Mouse (Mus musculus): ENCODE measurements at regions not wholly inside any gene's neighbourhood (a gene's known extent, or its start where the extent isn't known, plus 50 kb on each side); places are given as distances from the start of the nearest gene placed in this dataset.

DNA sequence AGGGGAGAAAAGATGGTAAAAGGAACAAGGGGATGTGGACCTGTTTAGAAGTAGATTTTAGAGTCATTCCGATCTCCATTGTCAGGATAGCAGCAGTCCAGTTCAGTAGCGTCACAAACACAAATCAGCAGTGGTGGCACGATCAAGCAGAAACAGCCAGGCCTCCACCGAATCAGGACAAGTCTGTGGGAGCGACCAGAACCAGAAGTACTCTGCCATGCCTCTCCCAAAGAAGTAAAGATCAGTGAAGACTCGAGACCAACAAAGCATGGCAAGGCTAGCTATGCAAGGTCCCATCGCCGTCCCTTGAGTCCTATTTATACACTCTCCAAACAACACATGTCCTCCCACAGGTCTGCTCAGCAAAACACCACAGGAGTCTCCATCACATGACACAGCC lies 140.0 kb downstream of the Drd1 start:
- Histone ChIP-seq H3K27me3 (ENCODE audit: control insufficient read depth, insufficient read depth, low read length) (no peaks in the 10 kb centered on the region), H3K9me3 (ENCODE audit: control insufficient read depth, low read length) (no peaks in the 10 kb centered on the region), H3K9ac (ENCODE audit: low read depth, low read length, severe bottlenecking) (no peak overlapping the region), H3K4me1 (ENCODE audit: control insufficient read depth, insufficient read depth, low read length) (no peaks in the 10 kb centered on the region), H3K4me3 (replicated peaks; ENCODE audit: low read length) (no peak overlapping the region), H3K36me3 (ENCODE audit: control insufficient read depth, insufficient read depth, low read length) (no peaks in the 10 kb centered on the region), H3K4me2 (replicated peaks; ENCODE audit: low read depth, low read length, severe bottlenecking) (no peak overlapping the region), H3K27ac (replicated peaks; ENCODE audit: low read depth, low read length) (no peak overlapping the region)
- ATAC-seq (ENCODE audit: low FRiP score, low read depth) (no peak), DNase-seq (ENCODE audit: low spot score) (no peak)
- TF ChIP-seq POLR2A (IDR thresholded peaks at IDR 0.05; ENCODE audit: borderline replicate concordance, extremely low read depth, insufficient read depth, insufficient read length): no peak
- WGBS: 87% methylated on average over 8 of the region's 8 CpGs

DNA sequence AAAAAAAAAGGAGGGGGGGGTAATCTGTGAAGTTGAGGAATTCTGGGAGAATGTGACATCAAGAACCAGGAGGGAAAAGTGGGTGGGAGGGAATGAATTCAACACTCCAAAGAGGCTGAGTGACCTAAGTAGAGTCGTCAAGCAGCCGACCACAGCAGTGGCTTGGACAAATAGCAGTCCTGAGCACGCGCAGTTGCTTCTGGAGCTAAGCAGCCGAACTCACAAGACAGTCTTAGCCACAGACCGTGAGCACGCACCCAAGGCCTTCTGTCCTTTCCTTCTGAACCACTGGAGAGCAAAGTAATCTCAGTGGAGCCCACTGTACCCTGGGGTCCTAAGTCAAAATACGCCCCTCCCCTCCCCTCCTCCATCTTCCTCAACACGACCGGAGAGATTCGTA lies 141.1 kb downstream of the Drd1 start:
- Histone ChIP-seq H3K4me3 (replicated peaks; ENCODE audit: low read length) (no peak overlapping the region), H3K27ac (replicated peaks; ENCODE audit: low read depth, low read length) (no peak overlapping the region), H3K4me1 (ENCODE audit: control insufficient read depth, insufficient read depth, low read length) (no peaks in the 10 kb centered on the region), H3K9ac (ENCODE audit: low read depth, low read length, severe bottlenecking) (no peak overlapping the region), H3K36me3 (ENCODE audit: control insufficient read depth, insufficient read depth, low read length) (no peaks in the 10 kb centered on the region), H3K27me3 (ENCODE audit: control insufficient read depth, insufficient read depth, low read length) (no peaks in the 10 kb centered on the region), H3K9me3 (ENCODE audit: control insufficient read depth, low read length) (no peaks in the 10 kb centered on the region), H3K4me2 (replicated peaks; ENCODE audit: low read depth, low read length, severe bottlenecking) (no peak overlapping the region)
- ATAC-seq (ENCODE audit: low FRiP score, low read depth) (no peak), DNase-seq (ENCODE audit: low spot score) (no peak)
- WGBS: 88% methylated on average over 11 of the region's 11 CpGs
- no peak for TF ChIP-seq POLR2A (IDR thresholded peaks at IDR 0.05; ENCODE audit: borderline replicate concordance, extremely low read depth, insufficient read depth, insufficient read length)

DNA sequence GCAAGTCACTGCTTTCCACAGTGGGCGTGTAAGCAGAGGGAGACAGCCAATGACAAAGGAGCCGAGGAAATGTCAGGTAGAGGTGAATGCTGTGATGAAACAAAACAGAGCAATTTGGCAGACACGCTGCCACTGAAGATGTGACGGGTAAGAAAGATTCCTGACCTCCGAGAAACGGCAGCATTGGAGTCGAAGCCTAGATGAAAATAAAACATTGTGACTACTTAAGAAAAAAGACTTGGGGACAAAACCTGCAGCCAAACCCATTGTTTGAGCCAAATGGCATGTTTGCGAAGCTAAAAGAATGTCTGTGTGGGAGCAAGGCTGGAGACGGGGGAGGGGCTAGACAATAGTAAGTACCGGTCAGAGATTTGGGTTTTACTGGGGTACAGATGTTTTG lies 142.0 kb downstream of the Drd1 start:
- H3K9ac ChIP-seq (ENCODE audit: low read depth, low read length, severe bottlenecking): no peak overlapping the region
- H3K4me3 ChIP-seq (replicated peaks; ENCODE audit: low read length): no peak overlapping the region
- WGBS: 73% methylated on average over 10 of the region's 10 CpGs
- H3K4me2 ChIP-seq (replicated peaks; ENCODE audit: low read depth, low read length, severe bottlenecking): no peak overlapping the region
- H3K27ac ChIP-seq (replicated peaks; ENCODE audit: low read depth, low read length): no peak overlapping the region
- no peak for ATAC-seq (ENCODE audit: low FRiP score, low read depth)
- no peaks in the 10 kb centered on the region for H3K9me3 ChIP-seq (ENCODE audit: control insufficient read depth, low read length)
- TF ChIP-seq POLR2A (IDR thresholded peaks at IDR 0.05; ENCODE audit: borderline replicate concordance, extremely low read depth, insufficient read depth, insufficient read length): no peak
- H3K36me3 ChIP-seq (ENCODE audit: control insufficient read depth, insufficient read depth, low read length): no peaks in the 10 kb centered on the region
- DNase-seq (ENCODE audit: low spot score): no peak
- H3K27me3 ChIP-seq (ENCODE audit: control insufficient read depth, insufficient read depth, low read length): no peaks in the 10 kb centered on the region
- H3K4me1 ChIP-seq (ENCODE audit: control insufficient read depth, insufficient read depth, low read length): no peaks in the 10 kb centered on the region

DNA sequence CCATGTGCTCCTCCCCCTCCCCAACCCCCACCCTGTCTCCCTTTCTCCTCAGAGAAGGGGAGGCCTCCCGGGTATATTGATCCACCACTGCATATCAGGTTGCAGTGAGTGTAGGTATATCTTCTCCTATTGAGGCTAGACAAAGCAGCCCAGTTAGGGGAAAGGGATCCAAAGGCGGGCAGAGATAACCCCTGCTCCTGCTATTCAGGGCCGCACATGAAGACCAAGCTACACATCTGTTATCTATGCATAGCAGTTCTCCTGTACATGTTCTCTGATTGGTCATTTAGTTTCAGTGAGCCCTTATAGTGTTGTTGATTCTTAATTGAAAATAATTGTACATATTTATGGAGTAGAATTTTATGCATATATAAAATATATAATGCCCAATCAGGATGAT lies 143.7 kb downstream of the Drd1 start:
- no peak overlapping the region for H3K9ac ChIP-seq (ENCODE audit: low read depth, low read length, severe bottlenecking)
- no peaks in the 10 kb centered on the region for H3K4me1 ChIP-seq (ENCODE audit: control insufficient read depth, insufficient read depth, low read length)
- no peak for DNase-seq (ENCODE audit: low spot score)
- no peaks in the 10 kb centered on the region for H3K36me3 ChIP-seq (ENCODE audit: control insufficient read depth, insufficient read depth, low read length)
- no peaks in the 10 kb centered on the region for H3K9me3 ChIP-seq (ENCODE audit: control insufficient read depth, low read length)
- no peak for ATAC-seq (ENCODE audit: low FRiP score, low read depth)
- H3K27me3 ChIP-seq (ENCODE audit: control insufficient read depth, insufficient read depth, low read length): no peaks in the 10 kb centered on the region
- H3K4me2 ChIP-seq (replicated peaks; ENCODE audit: low read depth, low read length, severe bottlenecking): no peak overlapping the region
- WGBS: 83% methylated on average over 3 of the region's 3 CpGs
- H3K27ac ChIP-seq (replicated peaks; ENCODE audit: low read depth, low read length): no peak overlapping the region
- no peak for TF ChIP-seq POLR2A (IDR thresholded peaks at IDR 0.05; ENCODE audit: borderline replicate concordance, extremely low read depth, insufficient read depth, insufficient read length)
- H3K4me3 ChIP-seq (replicated peaks; ENCODE audit: low read length): no peak overlapping the region

DNA sequence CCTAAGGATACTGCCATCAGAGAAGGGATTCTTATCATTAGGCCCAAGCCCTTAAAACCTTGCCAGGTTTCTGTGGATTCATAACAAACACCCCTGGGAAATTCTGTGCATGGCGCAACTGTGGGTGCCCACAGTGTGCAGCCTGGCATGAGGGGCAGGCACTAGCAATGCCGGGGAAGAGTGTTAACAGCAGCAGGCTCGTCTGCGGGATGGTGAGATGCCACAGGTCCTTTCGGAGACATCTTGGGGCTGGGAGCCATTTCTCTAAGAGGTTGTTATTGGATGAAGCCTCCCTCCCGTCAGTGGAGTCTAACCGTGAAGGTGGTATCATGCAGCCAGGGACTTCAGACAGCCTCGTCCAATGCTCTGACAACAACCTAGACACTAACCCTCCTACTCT lies 144.2 kb downstream of the Drd1 start:
- Histone ChIP-seq H3K27me3 (ENCODE audit: control insufficient read depth, insufficient read depth, low read length) (no peaks in the 10 kb centered on the region), H3K4me1 (ENCODE audit: control insufficient read depth, insufficient read depth, low read length) (no peaks in the 10 kb centered on the region), H3K9ac (ENCODE audit: low read depth, low read length, severe bottlenecking) (no peak overlapping the region), H3K4me3 (replicated peaks; ENCODE audit: low read length) (no peak overlapping the region), H3K36me3 (ENCODE audit: control insufficient read depth, insufficient read depth, low read length) (no peaks in the 10 kb centered on the region), H3K4me2 (replicated peaks; ENCODE audit: low read depth, low read length, severe bottlenecking) (no peak overlapping the region), H3K27ac (replicated peaks; ENCODE audit: low read depth, low read length) (no peak overlapping the region), H3K9me3 (ENCODE audit: control insufficient read depth, low read length) (no peaks in the 10 kb centered on the region)
- TF ChIP-seq POLR2A (IDR thresholded peaks at IDR 0.05; ENCODE audit: borderline replicate concordance, extremely low read depth, insufficient read depth, insufficient read length): no peak
- 73% methylated on average over 8 of the region's 8 CpGs for WGBS
- no peak for DNase-seq (ENCODE audit: low spot score)
- ATAC-seq (ENCODE audit: low FRiP score, low read depth): no peak

DNA sequence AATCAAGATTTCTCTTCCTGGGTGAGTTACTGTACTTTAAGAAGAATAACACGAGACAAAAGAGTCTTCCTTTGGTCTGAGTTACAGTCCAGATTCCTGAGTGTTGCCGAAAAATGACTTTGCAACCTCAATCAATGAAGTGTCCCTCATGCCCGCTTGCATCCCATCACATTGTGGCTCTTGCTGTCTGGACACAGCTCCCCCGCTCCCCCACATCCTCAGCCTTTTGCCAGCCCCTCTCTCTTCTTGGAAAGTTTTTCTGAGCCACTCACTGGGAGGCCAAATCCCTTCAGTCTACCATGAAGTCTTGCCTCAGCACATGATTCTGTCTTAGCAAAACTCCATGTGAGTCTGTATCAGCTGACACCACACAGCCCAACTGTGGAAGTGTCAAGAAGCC lies 145.3 kb downstream of the Drd1 start:
- Histone ChIP-seq H3K27me3 (ENCODE audit: control insufficient read depth, insufficient read depth, low read length) (no peaks in the 10 kb centered on the region), H3K27ac (replicated peaks; ENCODE audit: low read depth, low read length) (no peak overlapping the region), H3K9me3 (ENCODE audit: control insufficient read depth, low read length) (no peaks in the 10 kb centered on the region), H3K4me3 (replicated peaks; ENCODE audit: low read length) (no peak overlapping the region), H3K36me3 (ENCODE audit: control insufficient read depth, insufficient read depth, low read length) (no peaks in the 10 kb centered on the region), H3K4me2 (replicated peaks; ENCODE audit: low read depth, low read length, severe bottlenecking) (no peak overlapping the region), H3K4me1 (ENCODE audit: control insufficient read depth, insufficient read depth, low read length) (no peaks in the 10 kb centered on the region), H3K9ac (ENCODE audit: low read depth, low read length, severe bottlenecking) (no peak overlapping the region)
- ATAC-seq (ENCODE audit: low FRiP score, low read depth) (no peak), DNase-seq (ENCODE audit: low spot score) (no peak)
- TF ChIP-seq POLR2A (IDR thresholded peaks at IDR 0.05; ENCODE audit: borderline replicate concordance, extremely low read depth, insufficient read depth, insufficient read length): no peak
- 89% methylated on average over 4 of the region's 4 CpGs for WGBS
